Mouse (Mus musculus): Measurements from ENCODE around the gene Tbc1d8b. TPM values are rescaled to one million over a fixed set of nuclear protein-coding genes. Genes with fewer than 3 reads are reported as not detected.
"Not testable (repeated sequence)": the region's sequence is repeated elsewhere in the genome, so short reads cannot be mapped to it uniquely, and the experiment has no call there.

Gene Tbc1d8b
- total RNA-seq (2021): 10 to 100 TPM in 1 of 2 experiments, 1 to 10 TPM in 1; 9.7 to 10.1 TPM

DNA sequence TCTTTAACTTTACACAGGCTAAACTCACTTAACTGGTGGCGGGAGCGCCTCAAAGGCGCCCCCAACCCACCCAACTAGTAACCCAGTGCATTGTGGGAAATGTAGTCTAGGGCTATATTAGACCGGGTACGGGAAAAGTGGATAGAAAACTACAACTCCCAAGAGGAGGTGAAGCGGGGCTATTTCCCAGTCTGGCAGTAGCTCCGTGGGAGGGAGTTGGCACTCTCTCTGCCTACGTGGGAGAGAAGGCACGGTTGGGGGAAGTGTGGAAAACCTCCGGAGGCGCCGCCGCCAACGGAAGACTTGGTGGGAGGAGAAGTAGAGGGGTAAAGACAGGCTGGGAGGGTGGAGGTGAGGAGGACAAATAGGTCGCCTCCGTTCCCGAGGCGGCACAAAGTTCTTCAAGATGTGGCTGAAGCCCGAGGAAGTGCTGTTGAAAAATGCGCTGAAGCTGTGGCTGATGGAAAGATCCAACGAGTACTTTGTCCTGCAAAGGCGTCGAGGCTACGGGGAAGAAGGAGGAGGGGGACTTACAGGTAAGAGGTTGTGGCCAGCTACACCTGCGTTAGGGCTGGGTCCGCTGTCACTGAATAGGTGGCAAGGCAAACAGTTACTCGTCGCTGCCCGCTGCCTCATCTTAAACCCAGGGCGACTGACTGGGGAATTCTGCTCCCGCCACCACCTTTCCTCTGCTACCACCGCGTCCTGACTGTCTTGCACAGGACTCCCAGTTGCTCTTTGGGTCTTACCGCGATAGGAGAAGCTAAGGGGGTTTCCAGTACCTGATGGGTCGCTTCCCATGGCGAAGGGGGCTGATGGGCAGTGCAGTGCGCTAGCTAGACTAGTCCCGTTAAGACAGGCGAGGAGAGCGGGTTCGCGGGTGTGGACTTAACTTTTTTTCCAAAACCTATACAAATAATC, at the start of gene Tbc1d8b:
Gene Tbc1d8b (plus strand): TSS at position 222 of the 921 bp plus-strand sequence.
- DNase-seq: peak; percentile 75

DNA sequence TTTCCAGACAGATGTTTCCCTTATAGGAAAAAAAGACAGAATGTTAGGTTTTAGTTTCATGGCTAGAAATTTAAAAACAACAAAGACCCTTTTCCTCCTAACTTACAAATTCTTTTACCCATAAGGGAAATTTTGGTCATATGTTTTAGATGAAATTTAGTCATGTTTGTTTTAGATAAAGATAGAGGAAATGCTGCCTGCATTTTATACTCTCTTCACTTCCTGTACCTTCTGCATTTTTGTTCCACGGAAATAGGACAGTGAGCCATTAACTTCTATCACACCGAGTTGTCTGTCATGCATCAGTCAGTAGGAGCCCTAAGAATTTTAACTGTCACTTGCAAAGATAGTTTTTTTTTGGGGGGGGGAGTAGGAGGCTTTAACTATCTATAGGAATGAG, 45.1 kb upstream of the Tbc1d8b start:
- no peak for DNase-seq

DNA sequence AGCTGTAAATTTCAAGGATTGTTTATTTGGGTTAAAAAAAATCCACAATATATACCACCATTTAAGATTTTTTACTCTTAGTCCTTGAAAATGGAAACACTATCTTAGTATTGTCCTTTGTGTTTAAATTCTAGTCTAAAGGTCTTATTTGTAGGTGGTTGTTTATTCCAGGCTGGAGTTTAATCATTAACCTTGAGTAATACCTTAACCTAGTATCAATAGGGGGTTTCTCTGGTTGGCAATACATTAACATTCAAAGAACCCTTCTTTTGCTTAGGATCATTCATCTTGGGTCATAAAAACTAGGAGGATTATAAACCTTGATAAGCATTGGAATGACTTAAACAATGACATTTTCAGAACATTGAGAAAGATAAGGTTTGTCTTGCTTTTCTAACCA, 44.4 kb upstream of the Tbc1d8b start:
- no peak for DNase-seq

DNA sequence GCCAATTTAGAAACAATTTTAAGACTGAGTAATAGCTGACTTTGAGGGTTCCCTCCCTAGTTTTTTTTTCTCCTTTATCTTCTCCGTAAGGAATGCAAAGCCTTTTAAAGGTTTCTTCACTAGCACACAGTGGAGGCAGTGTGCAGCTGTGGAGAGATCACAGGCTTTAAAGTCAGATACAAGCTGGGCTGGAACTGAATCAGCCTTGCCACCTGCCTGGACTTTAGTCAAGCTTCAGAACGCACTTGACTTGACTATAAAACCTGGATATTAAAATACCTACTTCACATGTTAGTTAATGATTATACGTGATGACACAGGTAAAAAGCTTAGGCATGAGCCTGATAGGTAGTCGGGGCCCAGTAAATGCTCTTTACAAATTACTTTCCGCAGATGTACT, 32.6 kb upstream of the Tbc1d8b start:
- DNase-seq: no peak

DNA sequence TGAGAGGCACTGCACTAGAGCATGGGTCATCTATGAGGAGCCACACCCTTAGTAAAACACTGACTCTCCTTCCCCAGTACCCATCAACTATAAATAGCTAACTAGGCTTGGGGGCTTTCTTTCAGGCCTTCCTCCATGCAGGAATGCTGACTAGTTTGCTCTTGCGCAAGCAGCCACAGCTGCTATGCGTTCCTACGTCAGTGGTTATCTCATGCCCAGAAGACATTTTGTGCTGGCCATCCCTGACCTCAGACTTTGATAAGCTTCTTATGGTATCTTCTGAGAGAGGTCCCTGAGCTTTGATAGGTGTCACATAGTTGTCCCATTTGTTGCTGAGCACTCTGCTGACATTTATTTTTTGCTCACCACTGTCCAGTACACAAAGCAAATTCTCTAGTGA, 31.5 kb upstream of the Tbc1d8b start:
- DNase-seq: no peak

DNA sequence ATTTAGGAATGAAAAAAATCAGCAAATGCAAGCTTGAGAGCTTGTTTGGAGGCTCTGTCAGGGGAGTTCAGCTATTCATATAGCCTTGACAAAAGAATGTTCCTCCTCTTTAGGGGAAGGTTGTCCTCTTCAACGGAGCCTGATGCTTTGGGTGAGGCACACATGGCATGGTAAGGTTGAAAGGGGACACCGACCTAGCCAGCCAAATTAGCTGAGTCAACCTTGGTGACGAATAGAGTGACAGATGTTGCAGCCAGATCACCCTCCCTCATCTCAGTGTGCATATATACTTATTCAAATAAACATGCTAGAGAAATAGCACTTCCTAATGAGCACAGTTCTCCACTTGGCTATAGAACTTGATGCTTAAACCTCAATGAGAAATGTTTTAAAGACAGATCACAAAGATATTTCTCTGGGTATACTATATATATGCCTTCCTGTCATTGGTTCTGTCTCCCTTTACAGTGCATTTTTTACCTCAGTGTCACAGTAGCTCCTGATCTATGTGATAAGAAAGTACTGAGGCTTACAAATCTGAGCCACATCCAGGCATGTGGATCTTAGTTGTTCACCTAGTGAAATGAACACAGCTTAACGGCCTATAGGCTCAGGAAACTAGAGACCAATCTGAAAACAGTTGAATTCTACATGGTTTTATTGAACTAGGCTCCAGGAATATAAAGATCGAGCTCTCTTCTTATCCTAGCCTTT, 30.3 kb upstream of the Tbc1d8b start:
- DNase-seq: no peak

DNA sequence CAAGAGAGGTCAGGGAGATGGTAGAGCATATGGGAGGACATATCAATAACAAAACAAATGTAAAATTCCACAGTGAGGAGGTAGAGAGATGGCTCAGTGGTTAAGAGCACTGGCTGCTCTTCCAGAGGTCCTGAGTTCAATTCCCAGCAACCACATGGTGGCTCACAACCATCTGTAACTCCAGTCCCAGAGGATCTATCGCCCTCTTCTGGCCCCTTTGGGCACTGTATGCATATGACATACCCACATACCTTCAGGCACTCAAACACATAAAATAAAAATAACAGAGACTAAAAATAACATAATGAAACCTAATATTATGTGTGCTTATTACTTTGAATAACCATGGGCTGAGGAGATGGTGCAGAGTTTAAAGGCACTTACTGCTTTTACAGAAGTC, 22.7 kb upstream of the Tbc1d8b start:
- DNase-seq: no peak

DNA sequence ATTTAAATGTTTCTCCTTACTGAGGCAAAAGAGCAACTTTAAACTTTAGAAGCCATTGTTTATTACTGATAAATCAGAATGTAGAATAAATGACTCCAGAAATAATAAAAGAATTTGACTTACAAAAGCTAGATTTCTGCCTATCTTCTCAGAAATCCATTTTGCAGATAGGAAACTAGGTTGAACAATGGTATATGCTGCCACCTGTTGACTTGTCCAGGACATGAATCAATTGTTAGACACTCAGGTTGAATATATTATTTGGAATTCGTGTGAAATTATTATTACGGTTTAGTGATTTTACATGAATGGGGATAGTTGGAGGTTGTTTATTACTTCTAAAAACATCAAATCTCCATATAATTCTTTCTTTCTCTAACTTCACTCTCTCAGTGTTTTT, 19.0 kb upstream of the Tbc1d8b start:
- no peak for DNase-seq

DNA sequence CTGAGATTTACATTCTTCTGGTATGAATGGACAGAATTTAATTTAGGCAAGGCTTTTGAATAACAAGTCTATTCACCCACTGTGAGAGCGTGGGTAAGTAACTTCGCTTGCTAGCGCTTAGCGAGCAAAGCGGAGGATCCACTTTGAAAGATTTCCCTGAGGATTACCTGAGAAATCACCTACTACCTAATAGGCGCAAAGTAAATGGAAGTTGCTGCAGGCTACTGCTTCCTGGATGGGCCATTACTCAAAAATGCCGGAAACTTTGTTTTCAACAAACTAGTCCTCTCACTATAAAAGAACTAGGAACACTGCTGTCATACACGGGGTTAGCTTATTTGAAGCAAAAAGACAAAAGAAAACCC, 404 bp upstream of the Tbc1d8b start:
- DNase-seq: no peak

DNA sequence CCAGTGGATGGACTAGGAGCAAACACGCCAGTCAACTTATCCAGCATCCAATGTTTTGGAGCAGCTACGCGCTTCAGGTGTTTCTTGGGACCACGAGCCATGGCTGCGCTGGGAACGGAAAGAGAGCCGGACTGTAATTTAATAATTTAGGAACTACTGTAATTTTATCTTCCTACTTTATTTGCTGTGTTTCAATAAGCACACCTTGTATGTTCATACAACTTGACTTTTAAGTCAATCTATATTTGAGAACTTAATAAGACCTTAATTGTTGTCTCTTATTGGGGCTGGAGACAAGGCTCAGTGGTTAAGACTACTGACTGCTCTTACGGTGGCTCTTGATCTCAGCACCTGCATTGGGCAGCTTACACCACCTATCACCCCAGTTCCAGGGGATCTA, 29.6 kb downstream of the Tbc1d8b start, which contains the start of gene Gm15013:
Gene Gm15013 (minus strand): TSS at position 101 of the 400 bp plus-strand sequence.
- no peak for DNase-seq

DNA sequence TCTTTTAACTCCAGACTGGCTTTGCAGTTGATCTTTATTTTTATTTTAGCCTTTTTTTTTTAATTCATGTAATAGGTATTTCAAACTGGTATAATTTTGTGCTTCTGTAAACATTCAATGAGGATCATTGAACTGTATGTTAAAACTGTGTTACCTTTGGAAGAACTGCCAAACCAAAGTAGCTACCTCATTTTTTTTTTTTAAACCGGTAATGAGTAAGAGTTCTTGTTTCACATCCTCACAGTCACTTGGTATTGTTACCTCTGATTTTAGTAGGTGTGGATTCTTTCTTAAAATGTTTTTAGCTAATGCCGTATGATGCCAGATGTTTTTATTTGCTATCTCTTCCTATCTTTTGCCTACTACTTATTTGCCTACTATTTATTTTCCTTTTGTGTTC, 37.6 kb downstream of the Tbc1d8b start:
- DNase-seq: no peak

DNA sequence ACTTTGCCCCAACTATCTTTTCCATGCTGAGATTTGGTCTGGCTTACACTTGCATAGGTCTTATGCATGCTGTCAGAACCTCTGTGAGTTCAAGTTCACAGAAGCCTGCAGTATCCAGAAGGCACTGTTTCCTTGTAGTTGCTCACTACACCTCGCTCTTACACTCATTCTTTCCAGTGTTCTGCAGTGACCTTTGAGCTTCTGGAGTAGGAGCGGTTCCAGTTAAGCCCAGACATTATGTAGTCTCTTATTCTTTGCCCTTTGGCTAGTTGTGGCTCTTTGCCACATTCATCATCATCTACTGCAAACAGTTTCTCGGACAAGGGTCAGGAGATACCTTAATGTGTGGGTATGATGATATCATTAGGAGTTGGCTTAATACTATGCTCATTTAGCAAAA, 45.7 kb downstream of the Tbc1d8b start:
- no peak for DNase-seq

DNA sequence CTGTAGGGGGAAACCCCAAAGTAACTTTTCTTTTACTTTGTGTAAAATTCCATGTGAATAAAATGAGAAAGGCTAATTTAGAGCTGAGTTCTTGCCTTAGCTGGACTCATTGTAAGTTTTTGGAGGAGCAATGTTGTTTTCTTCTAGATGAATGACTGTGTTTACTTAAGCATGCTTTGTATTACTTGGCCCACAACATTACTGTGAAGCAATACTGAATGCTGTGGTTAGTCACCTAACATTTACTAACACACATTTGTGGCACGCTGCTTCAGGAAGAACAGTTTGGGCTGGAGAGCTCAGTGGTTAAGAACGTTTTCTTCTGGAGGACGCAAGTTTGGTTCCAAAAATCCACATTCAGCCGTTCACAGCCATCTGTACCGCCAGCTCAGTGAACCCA, 52.3 kb downstream of the Tbc1d8b start:
- no peak for DNase-seq

DNA sequence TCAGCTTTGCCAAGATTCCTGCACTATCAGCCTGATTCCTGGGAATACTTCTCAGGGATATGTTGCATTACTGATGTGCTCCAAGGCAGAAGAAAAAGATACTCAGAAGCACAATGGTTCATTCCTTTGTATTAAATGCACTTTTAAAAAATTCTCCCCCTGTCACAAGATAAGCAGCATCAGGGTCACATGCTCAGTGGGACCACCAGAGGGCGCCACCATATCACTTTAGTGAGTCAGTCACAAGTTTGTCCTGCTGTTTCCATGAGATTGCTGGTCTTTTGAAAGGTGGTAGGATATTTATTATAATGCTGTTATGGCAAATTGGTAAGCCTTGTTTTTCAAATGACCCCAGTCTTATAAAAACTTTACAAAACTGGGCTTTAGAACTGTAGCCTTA, 67.1 kb downstream of the Tbc1d8b start:
- peak; percentile 67 for DNase-seq

DNA sequence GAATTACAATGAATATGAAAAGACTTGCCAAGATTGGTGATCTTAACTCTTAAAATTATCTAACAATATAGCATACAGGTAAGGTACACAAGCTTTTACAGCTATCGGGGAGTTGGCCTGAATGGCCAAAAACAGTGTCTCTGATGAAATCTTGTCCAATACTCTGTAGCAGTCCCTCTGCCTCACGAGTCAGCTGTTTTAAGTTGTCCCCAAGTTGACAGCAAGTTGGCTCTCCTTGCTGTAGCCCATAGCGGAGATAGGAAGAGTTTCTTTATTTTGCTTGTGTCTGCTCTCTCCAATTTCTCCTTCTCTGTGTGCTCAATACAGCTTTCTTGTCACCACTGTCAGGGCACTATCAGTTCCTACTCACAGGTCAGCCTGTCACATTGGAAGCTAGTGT, 73.8 kb downstream of the Tbc1d8b start:
- not testable (repeated sequence) for DNase-seq

DNA sequence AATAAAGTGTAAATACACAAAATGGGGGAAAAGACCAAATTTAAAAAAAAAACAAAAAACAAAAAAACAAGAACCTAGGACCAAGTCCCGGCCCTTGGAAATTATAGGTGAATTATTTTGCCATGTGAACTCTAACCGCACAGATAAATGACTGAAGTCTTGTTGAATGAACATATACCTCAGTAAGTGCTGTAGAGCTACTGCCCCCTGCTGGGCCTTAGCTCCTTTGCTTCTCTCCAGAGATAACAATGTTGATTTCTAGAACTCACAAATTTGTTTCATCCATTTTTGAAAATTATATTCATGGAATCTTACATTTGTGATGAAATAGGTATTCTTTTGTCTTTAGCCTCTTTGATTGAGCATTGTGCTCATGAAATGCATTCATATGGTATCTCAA, 77.8 kb downstream of the Tbc1d8b start:
- DNase-seq: peak; percentile 21

DNA sequence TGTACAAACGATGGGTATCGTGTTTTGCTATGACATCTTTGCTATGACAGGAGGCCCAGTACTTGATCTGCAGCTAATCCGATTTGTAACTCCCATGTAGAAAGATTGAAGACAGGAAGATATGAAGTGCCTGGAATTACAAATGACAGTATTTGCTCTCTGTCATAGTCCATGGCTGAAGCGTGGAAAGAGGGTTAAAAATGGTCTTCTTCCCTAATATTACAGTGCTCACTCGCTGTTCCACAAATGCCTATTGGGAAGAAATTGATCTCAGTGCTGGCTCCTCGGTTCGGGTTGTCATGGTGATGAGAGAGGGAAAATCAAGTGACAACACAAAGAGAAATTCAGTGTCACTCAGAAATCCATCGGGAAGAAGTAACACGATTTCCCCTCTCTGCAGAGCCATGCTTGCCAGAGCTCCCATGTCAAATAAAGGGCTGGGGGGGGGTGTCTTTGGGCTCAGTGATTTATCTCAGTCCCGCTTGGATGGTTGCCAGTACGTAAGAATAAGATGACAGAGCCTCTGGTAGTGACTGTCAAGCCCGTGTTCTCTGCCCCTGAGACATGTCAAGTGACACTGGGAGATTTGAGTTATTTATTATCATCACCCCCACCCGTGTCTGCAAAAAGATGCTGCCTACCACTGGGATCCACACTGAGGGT, 85.3 kb downstream of the Tbc1d8b start:
- DNase-seq: no peak

DNA sequence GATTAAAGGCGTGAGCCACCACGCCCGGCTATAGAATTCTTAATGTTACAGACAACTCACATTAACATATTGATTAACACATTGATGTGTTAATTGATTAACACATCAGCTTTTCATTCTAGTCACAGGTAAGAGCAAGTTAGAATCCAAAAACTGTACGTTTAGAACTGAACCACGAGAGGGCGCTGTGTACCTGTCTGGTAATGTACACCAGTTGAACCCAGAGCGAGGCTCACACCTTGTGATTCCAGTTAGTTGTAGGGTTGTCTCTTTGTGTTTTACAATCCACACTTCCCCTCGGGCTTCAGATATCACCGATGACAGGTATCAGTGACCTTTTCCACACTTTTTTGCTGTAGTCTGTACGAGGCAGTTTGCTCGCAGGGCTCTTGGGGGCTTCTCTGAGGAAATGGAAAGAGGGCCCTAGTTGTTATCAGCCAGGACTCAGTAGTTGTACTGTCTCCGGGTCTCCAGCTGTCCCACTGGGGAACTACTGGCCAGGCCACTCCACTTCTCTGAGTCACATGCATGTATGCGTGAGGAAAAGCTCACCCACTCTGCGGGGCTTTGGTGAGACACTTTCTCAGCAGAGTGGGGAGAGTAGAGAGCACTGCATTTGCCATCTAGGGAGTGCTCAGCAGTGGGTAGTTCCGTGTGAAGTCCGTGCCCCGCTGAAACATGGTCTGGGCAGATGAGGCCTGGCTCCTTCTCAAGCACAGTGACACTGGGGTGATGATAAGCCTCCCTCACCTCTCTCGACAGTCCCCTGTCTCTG, 89.7 kb downstream of the Tbc1d8b start:
- peak; percentile 65 for DNase-seq

DNA sequence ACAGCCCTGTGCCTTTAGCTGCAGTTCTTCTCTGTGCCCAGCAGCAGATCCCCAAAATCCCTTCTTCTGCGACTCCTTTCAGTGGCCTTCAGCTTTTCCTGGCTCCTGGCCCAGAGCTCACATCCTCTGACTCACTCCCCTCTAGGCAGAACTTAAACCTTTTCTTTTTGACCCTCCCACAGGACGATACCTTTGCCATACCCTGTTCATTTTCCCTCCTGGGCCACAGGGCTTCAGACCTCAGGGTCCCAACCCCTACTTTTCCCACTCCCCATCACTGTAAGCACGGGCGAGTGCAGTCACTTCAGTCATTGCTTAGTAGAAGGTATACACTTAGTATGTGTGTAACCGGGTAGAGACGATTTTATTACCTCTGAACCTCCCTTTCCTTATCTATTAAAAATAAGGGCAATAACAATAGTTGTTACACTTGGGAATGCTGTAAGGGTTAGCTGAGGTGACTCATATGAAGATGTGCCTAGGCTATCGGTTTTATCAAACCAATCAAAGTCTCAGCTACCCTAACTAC, 90.4 kb downstream of the Tbc1d8b start:
- DNase-seq: peak; percentile 45

DNA sequence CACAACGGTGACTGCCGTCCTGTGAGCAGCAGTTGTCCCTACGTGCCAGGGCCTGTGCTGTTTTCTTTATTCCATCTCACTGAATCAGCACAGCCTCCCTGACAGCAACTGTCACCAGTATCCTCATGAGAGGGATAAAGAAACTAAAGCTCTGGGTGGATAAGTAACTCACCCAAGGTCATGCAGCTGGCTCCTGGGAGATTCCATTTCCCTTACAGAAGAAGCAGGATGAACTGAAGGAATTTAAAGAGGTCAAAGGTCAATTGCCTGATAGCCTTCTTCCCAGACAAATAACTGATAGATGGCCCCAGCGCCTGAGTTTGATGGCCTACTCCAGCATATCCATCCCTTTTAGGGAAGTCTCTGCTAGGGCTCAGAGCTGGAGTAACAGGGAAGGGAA, 92.6 kb downstream of the Tbc1d8b start:
- DNase-seq: no peak

DNA sequence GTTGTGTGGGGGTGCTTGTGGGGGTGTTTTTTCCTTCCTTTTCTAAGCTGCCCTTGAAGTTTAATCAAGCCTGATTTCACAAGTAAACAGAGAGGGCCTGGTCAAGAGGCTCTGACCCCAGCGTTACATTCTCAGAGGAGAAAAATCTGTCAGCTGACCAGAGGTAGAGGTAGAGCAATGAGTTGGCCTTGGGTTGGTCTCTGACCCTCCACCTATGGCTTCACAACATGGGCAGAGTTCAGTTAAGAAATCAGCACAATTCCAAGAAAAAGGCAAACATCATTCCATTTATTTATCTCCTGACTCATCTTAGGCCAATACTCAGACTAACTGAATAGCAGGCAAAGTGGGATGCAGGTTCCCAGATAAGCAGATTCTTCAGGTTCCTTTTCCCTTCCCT, 94.1 kb downstream of the Tbc1d8b start:
- no peak for DNase-seq

DNA sequence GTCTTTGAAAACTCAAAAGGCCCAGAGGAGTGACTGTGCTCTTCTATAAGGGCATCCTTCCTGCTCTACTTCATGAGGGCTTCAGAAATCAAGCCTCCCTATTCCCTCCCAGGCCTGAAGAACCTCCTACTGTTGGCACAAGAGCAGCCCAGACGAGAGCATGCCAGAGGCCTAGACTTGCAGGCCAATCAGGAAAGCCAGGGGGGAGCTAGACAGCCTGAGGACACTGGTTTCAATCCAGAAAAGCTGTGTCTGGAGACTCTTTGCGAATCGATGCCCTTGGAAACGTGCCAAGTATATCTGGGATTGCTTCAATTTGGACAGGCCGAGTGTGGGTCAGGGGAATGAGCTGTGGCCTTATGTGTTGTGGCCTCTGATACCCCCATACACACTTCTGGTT, 94.6 kb downstream of the Tbc1d8b start:
- no peak for DNase-seq
